Mouse (Mus musculus): ENCODE measurements at regions not wholly inside any gene's neighbourhood (a gene's known extent, or its start where the extent isn't known, plus 50 kb on each side); places are given as distances from the start of the nearest gene placed in this dataset.

DNA sequence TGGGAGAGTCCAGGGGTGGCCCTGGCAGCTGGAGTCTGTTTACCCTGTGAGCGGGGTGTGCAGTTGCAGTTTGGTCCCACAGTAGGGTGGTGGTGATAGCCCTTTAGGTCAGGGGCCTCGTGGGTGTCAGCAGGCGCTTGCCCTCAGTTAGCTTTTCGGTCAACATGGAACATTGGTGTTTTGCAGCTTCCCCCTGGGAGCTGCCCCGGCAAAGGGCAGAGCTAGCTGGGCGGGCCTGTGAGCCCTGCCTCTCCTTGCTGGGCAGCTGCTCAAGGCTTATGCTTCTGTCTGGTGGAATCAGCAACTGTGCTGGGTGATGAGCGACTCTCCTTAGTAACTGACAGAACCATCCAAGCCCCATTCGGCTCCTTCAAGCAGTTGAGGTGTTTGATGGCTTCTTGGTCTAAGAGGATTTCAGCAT lies 115.7 kb downstream of the Gadd45g start:
- TF ChIP-seq NELFE (IDR thresholded peaks at IDR 0.05; ENCODE audit: low read depth, low read length), result no peak
- TF ChIP-seq NRF1 (IDR thresholded peaks at IDR 0.05; ENCODE audit: insufficient read depth, low read depth, low read length, poor library complexity, severe bottlenecking), result no peak
- no peak for TF ChIP-seq ZMIZ1 (IDR thresholded peaks at IDR 0.05; ENCODE audit: low read depth, low read length)
- no peak for TF ChIP-seq TAL1 (IDR thresholded peaks at IDR 0.05; ENCODE audit: low read length)
- TF ChIP-seq ZC3H11A (IDR thresholded peaks at IDR 0.05; ENCODE audit: low read depth, low read length), result no peak
- TF ChIP-seq SMC3 (IDR thresholded peaks at IDR 0.05; ENCODE audit: low read depth, low read length), result no peak

Measured in MEL (cell line).